Mouse (Mus musculus): ENCODE data around the gene Ywhag.

Gene Ywhag

DNA sequence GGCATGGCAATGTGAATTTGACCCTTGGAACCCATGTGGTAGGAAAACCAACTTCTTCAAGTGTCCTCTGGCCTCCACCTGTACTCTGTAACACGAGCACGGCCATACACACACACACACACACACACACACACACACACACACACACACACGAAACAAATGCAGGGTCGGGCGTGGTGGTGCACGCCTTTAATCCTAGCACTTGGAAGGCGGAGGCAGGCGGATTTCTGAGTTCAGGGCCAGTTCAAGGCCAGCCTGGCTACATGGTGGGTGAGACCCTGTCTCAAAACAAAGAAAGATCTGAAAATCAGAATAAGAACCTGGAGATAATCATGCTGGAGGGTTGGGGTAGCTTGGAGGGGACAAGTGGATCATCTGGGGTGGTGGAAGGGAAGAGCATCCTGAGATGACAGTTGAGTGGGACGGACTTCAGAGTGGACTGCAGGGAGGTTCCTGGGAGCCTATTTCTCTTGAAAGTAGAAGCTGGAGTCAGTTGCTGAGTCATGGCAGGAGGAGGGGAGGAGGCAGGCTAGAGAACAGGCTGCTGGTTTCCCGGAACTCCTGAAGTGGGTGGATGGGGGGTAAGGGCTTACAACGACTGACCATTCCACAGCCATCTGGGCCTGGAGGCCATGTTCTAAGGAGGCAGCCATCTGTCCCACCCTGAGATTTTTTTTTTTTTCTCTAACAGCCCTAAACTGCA is 16.4 kb upstream of the Ywhag start:
- no peak for DNase-seq

DNA sequence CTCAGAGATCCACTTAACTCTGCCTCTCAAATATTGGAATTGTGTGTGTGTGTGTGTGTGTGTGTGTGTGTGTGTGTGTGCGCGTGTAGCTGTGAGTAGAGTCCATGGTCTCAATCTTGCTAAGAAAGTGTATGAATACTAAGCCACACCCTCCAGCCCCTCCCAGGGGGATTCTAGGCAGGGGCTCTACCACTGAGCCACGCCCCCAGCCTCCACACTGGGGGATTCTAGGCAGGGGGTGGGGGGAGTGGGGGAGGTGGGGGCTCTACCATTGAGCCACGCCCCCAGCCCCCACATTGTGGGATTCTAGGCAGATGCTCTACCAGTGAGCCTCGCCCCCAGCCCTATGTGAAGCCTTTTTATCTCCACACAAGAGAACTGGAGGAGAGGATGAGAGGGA is 12.2 kb upstream of the Ywhag start:
- no peak for DNase-seq

DNA sequence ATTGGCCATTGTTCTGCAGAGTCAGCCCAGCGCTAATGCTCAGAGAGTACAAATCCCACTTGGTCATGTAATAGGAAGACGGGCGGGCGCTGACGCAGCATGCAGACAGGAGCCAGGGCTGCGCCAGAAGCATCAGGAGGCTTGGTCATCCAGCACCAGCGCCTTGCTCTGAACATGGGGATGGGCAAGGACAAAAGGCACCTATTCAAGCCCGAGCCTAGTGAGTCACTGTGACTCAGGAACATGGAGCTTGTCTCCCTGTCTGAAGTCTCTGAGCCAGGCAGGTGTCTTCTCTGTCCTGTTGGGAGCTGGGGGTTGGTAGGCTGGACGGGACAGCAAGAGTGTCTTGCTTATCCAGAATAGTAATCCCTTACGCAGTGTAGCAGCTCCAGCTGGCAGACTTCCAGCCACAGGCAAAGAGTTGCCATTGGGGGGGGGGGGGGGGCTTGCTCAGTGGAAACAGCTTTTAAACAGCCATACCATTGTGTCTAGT is 11.5 kb upstream of the Ywhag start:
- DNase-seq: no peak

DNA sequence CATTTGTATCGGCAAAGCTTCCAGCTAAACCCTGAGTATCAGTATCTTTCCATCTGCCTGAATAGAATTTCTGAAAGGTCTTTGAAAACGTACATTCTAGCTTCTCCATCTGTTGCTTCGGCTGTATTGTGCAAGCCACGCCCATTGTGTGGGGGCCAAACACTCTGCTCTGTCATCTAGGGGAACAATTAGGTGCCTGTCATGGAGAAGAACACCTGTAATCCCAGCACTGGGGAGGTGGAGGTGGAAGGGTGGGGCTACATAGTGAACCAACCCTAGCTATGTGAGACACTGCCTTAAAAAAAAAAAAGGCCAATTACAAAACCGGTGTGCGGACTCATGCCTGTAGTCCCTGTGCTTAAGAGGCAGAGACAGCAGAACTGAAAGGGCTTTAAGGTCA is 8.3 kb upstream of the Ywhag start:
- DNase-seq: no peak

DNA sequence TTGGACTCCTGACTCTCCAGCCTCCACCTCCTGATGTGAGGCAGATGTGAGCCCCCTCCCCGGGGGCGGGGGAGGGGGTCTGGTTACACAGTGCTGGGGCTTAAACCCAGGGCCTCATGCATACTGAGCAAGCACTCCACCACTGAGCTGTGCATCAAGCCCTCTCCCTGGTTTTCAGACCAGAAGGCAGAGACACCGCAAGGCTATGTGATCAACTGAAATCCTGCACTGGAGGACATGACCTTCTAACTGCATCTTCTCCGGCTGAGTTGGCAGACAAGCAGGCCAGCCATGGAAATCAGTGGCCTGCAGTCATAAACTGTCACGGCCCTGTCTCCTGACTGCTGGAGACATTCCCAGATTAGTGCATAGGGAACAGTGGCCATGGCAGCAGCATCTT is 6.2 kb upstream of the Ywhag start:
- no peak for DNase-seq

DNA sequence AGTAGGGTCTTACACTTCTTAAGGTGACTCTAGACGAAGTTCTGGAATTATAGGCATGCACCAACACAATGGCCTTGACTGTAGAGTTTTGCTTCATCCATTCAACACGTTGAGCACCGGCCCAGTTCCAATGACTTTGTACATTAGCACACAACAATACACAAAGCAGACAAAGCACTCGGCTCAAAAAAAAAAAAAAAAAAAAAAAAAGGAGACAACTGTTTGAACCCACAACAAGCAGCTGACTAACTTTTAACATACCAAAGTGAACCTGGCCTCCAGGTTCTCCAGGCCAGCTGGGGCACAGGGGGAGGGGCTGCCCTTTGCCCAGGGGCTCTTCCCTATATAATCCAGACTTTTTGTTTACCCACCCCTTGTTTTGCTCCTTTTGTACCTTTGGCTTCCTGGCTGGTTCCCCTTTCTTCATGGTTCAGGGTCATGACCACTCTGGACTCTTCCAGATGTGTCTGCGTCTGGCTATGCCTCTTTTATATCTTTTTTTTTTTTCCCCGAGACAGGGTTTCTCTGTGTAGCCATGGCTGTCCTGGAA is 1.3 kb upstream of the Ywhag start:
- DNase-seq: no peak

DNA sequence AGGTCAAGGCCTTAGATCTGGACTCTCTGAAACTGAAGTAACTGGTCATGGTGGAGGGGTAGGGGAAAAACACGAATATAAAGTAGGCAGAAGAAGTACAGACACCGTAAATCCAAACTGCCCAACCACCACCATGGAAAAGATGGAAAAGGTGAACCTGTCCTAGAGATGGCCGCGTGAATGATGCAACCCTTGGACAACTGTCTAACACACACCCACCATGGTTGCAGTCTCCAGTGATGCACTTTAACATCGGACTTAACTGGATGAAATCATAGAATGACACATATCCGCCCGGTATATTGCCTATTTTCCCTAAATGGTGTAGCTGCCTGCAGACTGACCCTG is 734 bp upstream of the Ywhag start:
- no peak for DNase-seq

DNA sequence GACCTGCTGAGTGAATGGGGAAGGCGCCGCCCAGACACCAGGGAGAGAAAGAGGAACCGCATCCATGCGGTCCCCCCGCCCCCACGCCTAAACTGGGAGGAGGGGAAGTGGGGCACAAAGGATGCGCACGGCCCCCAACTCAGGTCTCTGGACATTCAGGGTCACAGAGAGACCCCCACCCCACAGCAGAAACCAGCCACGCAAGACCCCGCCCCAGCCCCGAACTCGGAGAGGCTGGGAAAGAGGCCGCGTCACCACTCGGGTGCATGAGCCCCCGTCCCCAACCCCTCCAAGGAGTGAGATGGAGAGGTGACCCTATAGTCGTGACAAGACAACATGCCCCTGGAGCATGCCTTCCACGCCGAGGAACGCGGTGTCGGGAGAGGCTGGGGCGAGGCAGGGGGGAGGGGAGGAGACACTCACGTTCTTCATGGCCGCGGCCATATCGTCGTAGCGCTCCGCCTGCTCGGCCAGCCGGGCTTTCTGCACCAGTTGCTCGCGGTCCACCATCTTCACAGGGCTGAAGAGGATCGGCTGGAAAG is 445 bp downstream of the Ywhag start:
- DNase-seq: peak; percentile 65 to 75

DNA sequence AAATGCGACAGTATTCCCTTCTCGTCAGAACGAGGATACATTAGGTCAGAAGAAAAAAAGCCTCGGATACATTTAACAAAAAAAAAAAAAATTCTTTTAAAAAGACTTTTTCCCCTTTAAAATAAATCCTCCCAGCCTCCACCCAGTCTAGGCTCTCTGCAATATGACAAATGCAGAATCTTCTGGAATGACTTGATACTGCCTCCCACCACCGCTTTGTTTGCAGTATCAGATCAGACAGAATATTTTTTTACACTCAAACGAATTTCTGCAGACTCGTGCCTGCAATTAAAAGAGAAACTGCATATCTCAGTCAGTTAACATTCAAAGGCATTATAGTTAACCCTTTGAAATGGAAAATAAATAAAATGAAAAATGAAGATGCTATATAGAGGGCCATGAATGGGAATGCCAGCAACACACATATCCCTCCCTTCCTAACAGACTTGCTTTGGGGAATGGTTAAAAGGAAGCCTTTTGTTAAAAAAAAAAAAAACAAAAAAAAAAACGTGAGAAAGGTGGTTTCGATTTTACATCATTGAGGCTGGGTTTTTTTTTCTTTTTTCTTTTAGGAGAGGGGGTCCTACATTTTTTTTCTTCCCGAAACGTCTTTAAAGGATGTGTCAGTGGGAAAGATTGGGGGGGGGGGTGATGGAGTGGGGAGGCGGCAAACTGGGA is 1.1 kb downstream of the Ywhag start:
- no peak for DNase-seq

DNA sequence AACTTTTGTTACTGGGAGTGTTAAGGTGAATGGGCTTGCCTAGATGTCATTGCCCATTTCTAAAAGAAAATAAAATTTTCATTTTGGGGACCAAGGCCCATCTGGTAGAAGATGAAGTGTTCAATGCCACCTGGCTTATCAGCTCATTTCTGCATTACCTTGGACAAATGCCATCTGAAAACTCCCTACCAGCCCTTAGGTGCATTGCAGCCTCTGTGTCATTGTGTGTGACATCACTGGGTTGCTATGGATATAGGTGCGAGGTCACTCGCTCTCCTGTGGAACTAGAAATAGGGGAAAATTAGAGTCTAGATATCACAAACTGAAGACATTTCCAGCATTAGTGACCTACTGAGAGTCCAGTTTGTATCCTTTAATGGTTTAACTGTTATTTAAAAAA is 2.1 kb downstream of the Ywhag start:
- DNase-seq: no peak

DNA sequence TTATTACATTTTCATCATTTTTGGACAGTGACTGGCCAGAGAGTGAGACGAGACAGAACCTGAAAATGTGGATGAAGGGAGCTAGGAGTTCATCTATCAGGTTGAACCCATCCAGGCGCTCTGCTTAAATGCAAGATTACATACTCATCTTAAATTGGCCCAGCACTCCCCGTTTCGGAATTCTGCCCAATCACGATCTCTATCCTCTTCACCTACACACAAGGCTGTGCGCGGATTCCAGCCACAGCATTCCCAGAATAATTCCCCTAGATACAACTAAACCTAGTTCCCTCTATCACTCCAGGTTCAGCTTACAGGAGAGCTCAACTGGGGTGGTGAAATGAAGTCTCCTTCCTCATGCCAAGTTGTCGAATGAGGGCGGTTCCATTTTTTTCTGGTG is 2.9 kb downstream of the Ywhag start:
- DNase-seq: no peak

DNA sequence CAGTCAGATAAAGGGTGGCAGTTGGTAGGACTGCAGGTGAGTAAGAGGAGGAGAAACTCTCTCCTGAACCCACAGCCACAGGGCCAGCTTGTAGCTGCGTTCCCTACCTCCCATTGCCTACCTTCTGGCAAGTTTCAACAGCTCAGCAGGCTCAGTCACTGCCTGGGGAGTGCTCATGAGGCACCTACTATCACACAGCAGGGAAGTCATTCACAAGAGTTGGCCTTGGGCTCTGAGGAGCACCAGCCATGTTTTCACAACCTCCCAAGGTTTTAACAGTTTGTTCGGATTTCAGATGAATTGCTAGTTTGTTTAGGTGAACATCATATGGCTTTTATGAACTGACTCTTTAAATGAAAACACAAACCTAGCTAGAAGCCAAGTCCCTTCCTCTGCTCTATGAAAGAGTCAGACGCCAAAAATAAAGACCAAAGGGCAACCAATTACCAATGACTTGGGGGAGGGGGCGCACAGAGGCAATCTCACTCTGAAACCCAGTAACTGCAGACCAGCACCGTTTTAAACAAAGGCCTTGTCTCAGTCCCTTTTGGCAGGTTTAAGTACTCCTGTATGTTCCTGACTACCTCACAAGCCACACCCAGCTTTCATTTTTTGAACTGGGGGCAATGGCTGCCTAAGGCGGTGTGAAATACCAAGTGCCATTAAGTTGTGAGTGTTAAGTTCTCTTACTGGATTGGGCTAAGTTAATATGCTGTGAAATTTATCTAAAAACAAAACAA is 4.6 kb downstream of the Ywhag start:
- DNase-seq: no peak

DNA sequence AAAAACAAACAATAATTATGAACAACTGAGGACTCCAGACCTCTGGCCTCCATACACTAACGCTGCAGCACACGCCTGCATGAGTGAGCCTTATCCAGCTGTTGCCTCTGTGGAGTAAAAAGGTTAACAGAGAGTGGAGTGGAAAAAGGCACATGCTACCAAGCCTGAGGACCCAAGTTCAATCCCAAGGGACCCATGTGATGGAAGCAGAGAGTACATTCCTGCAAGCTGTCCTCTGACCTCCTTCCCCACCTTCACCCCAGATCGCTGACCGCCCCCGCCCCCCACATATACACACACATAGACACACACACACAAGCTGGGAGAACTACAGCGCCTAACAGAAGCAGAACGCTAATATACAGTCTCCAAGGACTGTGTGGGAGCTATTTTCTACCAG is 10.5 kb downstream of the Ywhag start:
- DNase-seq: no peak

DNA sequence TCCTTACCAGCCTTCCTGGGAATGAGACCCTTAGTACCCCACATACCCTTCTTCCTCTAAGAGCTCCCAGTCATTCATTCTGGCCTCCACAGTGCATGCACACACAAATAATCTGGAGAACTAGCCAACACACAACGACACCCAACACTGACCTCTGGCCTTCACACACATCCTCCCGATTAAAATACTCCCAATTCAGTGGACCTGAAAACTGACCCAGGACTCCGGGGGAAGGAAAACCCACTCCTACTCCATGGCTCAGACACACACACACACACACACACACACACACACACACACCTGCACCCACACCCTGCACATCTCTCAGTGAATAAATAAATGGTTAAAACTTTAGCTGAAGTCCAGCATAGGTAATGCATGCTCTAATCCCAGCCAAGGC is 14.5 kb downstream of the Ywhag start:
- no peak for DNase-seq

DNA sequence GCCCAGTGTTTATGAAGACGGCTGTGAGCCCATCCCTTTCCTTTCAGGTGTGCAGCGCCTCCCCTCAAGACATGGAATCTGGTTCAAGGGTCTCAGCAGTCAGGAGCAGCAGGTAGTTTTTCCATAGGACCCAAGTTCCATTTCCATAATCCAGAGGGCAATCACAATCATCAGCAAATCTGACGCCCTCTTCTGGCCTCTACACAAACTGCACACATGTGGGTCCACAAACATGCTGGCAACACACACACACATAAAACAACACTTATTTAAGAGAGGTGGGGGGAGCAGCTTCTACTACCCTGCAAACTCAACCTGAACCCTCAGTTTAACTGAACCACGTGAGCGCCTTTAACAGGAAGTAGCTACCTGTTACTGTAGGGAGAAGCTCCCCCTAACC is 15.8 kb downstream of the Ywhag start:
- DNase-seq: no peak

DNA sequence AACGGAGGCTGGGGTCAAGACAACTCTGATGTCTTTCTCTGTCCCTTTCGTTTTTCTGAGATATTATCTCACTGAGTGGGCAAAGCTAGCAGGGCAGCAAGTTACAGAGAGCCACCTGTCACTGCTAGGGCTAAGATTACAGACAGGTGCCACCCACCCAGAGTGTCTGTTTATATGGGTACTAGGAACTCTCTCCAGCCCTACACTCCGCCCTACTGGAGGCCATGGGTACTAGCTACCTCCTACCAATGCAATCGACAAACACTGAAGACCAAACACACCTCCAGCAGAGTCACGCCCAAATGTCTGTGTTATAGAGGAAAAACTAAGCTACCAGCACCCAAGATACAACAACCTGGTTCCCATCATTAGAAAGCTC is 16.4 kb downstream of the Ywhag start:
- no peak for DNase-seq

DNA sequence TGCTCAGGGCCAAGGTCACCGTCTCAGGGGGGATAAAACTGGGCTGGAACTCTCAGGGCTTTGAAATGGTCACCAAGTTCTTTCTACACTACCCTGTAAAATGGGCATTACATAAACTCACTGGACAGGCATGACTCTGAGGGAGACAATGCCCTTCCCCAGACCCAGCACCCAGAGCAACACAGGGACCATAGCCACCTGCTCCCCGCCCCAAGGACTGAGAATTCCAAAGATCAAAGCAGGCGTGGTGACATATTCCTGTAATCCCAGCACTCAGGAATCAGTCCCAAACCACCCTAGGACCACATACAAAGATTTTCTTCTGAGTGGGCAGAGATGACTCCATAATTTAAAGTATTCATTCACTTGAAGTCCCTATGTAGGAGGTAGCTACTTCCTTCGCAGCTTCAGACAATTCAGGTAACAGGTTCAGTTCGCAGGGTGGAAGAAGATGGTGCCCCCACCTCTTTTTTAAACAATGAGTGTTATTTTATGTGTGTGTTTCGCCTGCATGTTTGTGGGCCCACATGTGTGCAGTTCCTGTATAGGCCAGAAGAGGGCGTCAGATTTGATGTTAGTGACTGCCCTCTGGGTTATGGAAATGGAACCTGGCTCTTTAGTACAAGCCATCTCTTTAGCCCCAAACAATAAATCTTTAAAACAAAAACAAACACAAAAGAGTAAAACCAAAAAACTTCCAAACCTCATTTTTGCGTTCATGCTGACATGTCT is 16.9 kb downstream of the Ywhag start:
- DNase-seq: no peak

DNA sequence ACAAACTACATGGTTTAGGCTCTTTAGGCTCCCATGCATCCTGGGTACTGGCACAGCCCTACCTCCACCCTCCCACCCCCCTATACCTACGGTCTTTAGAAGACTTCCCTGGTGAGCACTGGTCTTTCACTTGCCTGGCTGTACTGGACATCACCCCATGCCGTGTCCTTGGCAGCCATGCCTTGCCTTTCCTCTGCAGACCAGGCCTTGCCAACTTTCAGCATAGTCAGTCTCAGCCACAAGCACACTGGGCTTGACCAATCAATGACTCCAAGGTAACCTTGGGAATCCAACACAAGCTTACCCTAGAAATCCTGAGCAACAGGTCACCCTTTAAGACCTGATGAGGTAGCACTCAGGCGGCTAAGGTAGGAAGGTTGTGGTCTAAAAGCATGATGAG is 17.8 kb downstream of the Ywhag start:
- no peak for DNase-seq

DNA sequence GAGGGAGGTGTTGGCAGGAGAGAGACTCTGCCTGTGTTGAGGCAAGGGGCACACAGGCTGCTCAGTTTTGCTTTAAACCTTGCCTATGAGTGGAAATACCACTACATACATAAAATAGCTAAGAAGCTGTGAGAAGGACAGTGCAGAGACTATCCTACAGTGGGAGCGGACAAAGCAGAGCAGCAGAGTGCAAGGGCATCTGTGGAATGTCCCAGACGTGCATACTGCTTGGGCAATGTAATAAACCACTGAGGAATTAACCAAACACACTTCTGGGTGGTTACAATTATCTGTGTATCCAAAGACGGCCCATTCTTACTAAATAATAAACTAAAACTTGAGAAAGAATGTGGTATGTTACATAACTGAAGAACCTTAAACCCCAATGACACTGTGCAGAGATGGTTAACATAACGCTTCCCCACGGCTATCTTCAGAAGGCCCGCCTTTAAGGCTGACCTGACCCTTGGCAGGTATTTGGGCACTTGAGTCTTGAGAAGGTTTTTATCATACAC is 18.3 kb downstream of the Ywhag start:
- no peak for DNase-seq

DNA sequence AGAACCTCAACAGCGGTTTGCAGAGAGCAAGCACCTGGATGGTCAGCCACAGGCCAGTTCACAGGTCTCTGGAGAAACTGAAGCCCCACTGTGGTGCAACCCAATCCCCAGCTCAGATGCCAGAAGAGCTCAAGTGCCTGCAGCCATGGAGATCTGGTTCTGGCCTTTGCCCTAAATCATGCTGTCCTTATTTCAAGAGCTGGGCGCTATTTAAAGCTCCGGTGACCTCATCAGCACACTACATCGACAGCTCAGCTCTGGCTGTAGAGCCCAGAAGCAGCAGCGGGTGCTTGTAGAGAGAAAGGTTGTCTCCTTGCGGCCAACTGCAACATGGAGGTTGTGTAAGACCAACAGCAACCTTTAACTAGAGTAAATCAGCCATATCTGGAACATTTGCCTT is 20.3 kb downstream of the Ywhag start:
- DNase-seq: no peak

DNA sequence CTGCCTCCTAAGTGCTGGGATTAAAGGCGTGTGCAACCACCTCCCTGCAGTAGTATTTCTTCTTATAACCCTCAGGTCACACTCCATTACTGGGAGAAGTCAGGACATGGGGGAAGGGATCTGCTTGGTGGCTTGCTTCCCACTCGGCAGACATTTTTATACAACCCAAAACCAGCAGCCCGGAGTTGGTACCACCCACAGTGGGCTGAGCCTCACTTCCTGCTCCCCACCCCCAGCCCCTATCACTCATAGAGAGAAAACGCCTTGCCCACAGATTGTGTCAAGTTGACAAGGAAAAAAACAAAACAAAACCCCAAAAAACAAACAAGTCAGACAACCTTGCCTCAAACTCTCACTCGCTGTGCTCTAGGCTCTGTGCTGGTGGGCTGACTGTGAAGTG is 21.2 kb downstream of the Ywhag start:
- DNase-seq: no peak

DNA sequence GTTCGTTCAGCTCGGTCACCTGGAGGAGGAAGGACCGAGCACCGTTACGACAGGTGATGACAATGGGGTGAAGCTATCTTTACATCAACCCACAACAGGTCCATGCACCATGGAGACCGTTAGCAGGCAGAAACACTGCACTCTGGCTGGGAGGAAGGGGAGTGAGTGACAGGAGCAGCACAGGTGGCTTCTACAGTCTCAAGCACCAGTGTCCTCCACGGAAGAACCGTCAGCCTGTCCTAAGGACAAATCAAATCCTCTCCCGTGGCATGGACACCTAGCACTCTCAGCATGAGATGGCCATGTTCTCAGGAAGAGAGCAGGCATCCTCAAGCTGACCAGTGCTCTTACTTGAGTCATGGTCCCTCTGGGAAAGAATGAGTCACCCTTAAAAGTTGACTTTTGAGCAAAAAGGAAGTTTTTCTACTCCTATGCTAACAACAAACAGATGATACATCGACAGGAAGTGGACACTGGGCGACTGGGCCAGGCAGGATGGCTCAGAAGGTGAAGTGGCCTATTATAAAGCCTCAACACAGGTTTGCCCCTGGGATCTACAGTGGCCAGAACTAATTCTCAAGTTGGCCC is 22.7 kb downstream of the Ywhag start:
- DNase-seq: no peak

All from spleen, adult 18-20 months (tissue).